Mouse (Mus musculus): ENCODE measurements at regions not wholly inside any gene's neighbourhood (a gene's known extent, or its start where the extent isn't known, plus 50 kb on each side); places are given as distances from the start of the nearest gene placed in this dataset.
A peak's percentile ranks its signal among the peaks of the same experiment; 100 is the strongest.
"Not testable (repeated sequence)": the region's sequence is repeated elsewhere in the genome, so short reads cannot be mapped to it uniquely, and the experiment has no call there.

GRCm38 (mm10) chrX:104931153-104931706, 74.2 kb upstream of the Magee2 start:
- TF ChIP-seq CTCF (IDR thresholded peaks at IDR 0.05; ENCODE audit: extremely low read depth, insufficient read depth, low read length) (no peak), POLR2A (IDR thresholded peaks at IDR 0.05; ENCODE audit: extremely low read depth, insufficient read depth, low read length) (no peak)
- Histone ChIP-seq H3K4me1 (ENCODE audit: control insufficient read depth, insufficient read depth, low read length) (no peaks in the 10 kb centered on the region), H3K27ac (ENCODE audit: insufficient read depth, low read length) (no peak overlapping the region), H3K4me3 (ENCODE audit: insufficient read depth, low read length) (no peak overlapping the region)

- Histone ChIP-seq H3K27ac (ENCODE audit: insufficient read depth, low read length) (no peak overlapping the region), H3K4me1 (ENCODE audit: control insufficient read depth, insufficient read depth, low read length) (no peaks in the 10 kb centered on the region), H3K4me3 (ENCODE audit: insufficient read depth, low read length) (no peak overlapping the region)
- TF ChIP-seq POLR2A (IDR thresholded peaks at IDR 0.05; ENCODE audit: extremely low read depth, insufficient read depth, low read length) (no peak), CTCF (IDR thresholded peaks at IDR 0.05; ENCODE audit: extremely low read depth, insufficient read depth, low read length) (no peak)
Observed at GRCm38 (mm10) chrX:104951587-104951986, 94.5 kb upstream of the Magee2 start.

DNA sequence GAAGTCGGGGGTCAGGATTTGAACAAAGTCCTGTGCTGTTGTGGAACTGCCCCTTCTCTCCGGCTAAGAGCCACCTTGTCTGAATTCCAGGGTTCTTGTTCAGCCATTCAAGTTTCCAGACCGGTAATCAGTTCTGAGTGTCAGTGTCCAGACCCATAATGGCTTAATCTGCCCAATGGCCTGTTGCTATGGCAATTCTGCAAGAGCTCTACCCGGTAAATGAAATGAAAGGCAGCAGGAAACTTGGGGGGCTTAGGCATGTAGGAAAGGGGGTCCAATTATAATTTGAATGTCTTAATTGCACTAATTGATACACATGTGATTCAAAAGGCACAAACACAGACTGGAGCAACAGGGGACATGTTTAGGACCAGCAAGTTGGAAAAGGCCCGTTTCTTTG, 95.7 kb upstream of the Magee2 start:
- H3K4me1 ChIP-seq (ENCODE audit: control insufficient read depth, insufficient read depth, low read length); H3K27ac ChIP-seq (ENCODE audit: insufficient read depth, low read length); H3K4me3 ChIP-seq (ENCODE audit: insufficient read depth, low read length): not testable (repeated sequence)

GRCm38 (mm10) chrX:104953391-104953790, 96.3 kb upstream of the Magee2 start:
- H3K4me3 ChIP-seq (ENCODE audit: insufficient read depth, low read length); H3K27ac ChIP-seq (ENCODE audit: insufficient read depth, low read length); H3K4me1 ChIP-seq (ENCODE audit: control insufficient read depth, insufficient read depth, low read length): not testable (repeated sequence)

GRCm38 (mm10) chrX:104978432-104978831, 101.1 kb upstream of the Pbdc1 start:
- no peak overlapping the region for H3K4me3 ChIP-seq (ENCODE audit: insufficient read depth, low read length)
- TF ChIP-seq POLR2A (IDR thresholded peaks at IDR 0.05; ENCODE audit: extremely low read depth, insufficient read depth, low read length) (no peak), CTCF (IDR thresholded peaks at IDR 0.05; ENCODE audit: extremely low read depth, insufficient read depth, low read length) (no peak)
- no peaks in the 10 kb centered on the region for H3K4me1 ChIP-seq (ENCODE audit: control insufficient read depth, insufficient read depth, low read length)
- no peak overlapping the region for H3K27ac ChIP-seq (ENCODE audit: insufficient read depth, low read length)

GRCm38 (mm10) chrX:105003260-105003659, 76.3 kb upstream of the Pbdc1 start:
- Histone ChIP-seq H3K4me3 (ENCODE audit: insufficient read depth, low read length) (no peak overlapping the region), H3K4me1 (ENCODE audit: control insufficient read depth, insufficient read depth, low read length) (no peaks in the 10 kb centered on the region), H3K27ac (ENCODE audit: insufficient read depth, low read length) (no peak overlapping the region)
- TF ChIP-seq CTCF (IDR thresholded peaks at IDR 0.05; ENCODE audit: extremely low read depth, insufficient read depth, low read length) (no peak), POLR2A (IDR thresholded peaks at IDR 0.05; ENCODE audit: extremely low read depth, insufficient read depth, low read length) (no peak)

DNA sequence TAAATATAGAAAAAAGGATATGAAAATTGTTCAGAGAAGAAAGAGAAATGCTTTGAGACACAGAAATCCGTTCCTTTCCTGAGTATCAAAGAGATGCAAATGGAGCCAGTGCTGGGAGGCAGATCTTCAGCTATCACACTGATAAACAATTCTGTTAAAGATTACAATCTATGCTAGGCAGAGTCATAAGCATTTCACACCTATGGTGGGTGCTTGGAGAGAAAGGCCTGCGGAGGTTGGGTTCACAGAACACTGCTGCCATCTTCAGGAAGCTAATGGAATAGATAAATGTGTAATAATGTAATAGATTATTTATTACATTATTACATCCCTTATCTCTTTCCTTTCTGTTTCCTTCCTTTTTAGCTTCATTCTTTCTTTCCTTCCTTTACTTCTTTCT, 73.1 kb upstream of the Pbdc1 start:
- H3K27ac ChIP-seq (ENCODE audit: insufficient read depth, low read length): no peak overlapping the region
- TF ChIP-seq CTCF (IDR thresholded peaks at IDR 0.05; ENCODE audit: extremely low read depth, insufficient read depth, low read length) (peak; percentile 56), POLR2A (IDR thresholded peaks at IDR 0.05; ENCODE audit: extremely low read depth, insufficient read depth, low read length) (no peak)
- H3K4me3 ChIP-seq (ENCODE audit: insufficient read depth, low read length): no peak overlapping the region
- H3K4me1 ChIP-seq (ENCODE audit: control insufficient read depth, insufficient read depth, low read length): no peaks in the 10 kb centered on the region
